Mouse (Mus musculus): Measurements from ENCODE around the gene Npas3.
A peak's percentile ranks its signal among the peaks of the same experiment; 100 is the strongest.

GRCm38 (mm10) chr12:53746653-53747052 is 498.2 kb downstream of the Npas3 start:
- TF ChIP-seq CTCF (IDR thresholded peaks at IDR 0.05; ENCODE audit: low read depth) (peak; percentile 47), EP300 (optimal IDR thresholded peaks at IDR 0.05) (no peak)

Measured in stomach, postnatal 0 days (tissue).